13 mouse cellular contexts compared by ENCODE assay signal in the genomic region with DNA sequence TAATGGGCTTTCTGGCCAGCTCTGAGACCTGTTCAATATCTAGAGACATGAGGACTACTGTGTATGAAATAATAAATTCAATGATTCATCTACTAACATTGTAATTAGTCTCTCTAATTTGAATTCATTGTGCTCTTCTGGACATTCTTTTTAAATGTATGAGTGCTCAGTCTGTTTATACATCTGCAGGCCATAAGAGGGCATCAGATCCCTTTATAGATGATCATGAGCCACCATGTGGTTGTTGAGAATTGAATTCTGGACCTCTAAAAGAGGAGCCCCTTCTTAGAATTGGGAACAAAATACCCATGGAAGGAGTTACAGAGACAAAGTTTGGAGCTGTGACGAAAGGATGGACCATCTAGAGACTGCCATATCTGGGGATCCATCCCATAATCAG.
DNase-seq lines count a peak whose midpoint lies in the region; ATAC-seq lines count a peak whose summit lies in the region.
"Had no signal": no experiment of that assay in that cellular context is flagged by ENCODE, and none has a peak within 500 bp of the region (broad histone marks: within the 10 kb centered on the region; RNA-seq: fewer than 3 reads in every experiment).

No protein-coding gene starts in this region.

- H3K27ac ChIP-seq in forebrain, embryonic 13.5 days = no peak overlapping the region
- no peak overlapping the region for H3K27ac ChIP-seq in forebrain, embryonic 10.5 days
- H3K27ac ChIP-seq: embryonic facial prominence, embryonic 13.5 days; midbrain, embryonic 12.5 days had no signal

- DNase-seq in forebrain, embryonic 10.5 days (ENCODE audit: extremely low spot score, low spot score) = no peak
- DNase-seq in lung, postnatal 10 days = peak; percentile 5
- DNase-seq in lung, postnatal 25 days (ENCODE audit: low spot score) = no peak
- peak; percentile 4 for DNase-seq in brain, embryonic 18.5 days (ENCODE audit: low read depth, low spot score)
- peak; percentile 47 for DNase-seq in retina, postnatal 1 day
- DNase-seq in spleen, postnatal 36 days (ENCODE audit: low spot score in 2 of 2) = no peak
- no peak for DNase-seq in adrenal gland, adult 8-10 months
- DNase-seq: adrenal gland, postnatal 14 days; right cerebral cortex, adult 18-20 months had no signal

- H3K27me3 ChIP-seq in forebrain, embryonic 13.5 days = no peaks in the 10 kb centered on the region
- no peaks in the 10 kb centered on the region for H3K27me3 ChIP-seq in forebrain, embryonic 10.5 days (ENCODE audit: poor library complexity, severe bottlenecking)
- H3K27me3 ChIP-seq: embryonic facial prominence, embryonic 13.5 days; midbrain, embryonic 12.5 days had no signal

- no peaks in the 10 kb centered on the region for H3K36me3 ChIP-seq in forebrain, embryonic 13.5 days (ENCODE audit: poor library complexity, severe bottlenecking)
- no peaks in the 10 kb centered on the region for H3K36me3 ChIP-seq in forebrain, embryonic 10.5 days (replicated peaks)
- H3K36me3 ChIP-seq: embryonic facial prominence, embryonic 13.5 days; midbrain, embryonic 12.5 days had no signal

- no peak overlapping the region for H3K4me2 ChIP-seq in forebrain, embryonic 13.5 days
- H3K4me2 ChIP-seq: embryonic facial prominence, embryonic 13.5 days; liver, embryonic 11.5 days; midbrain, embryonic 12.5 days had no signal

- 59% methylated on average over 1 of the region's 1 CpGs for WGBS in forebrain, embryonic 13.5 days
- 62% methylated on average over 1 of the region's 1 CpGs for WGBS in forebrain, embryonic 10.5 days

- H3K9me3 ChIP-seq in forebrain, embryonic 13.5 days (replicated peaks) = no peaks in the 10 kb centered on the region
- H3K9me3 ChIP-seq in forebrain, embryonic 10.5 days = no peaks in the 10 kb centered on the region
- H3K9me3 ChIP-seq: embryonic facial prominence, embryonic 13.5 days; midbrain, embryonic 12.5 days had no signal

- H3K4me3 ChIP-seq in forebrain, embryonic 13.5 days = no peak overlapping the region
- no peak overlapping the region for H3K4me3 ChIP-seq in forebrain, embryonic 10.5 days
- H3K4me3 ChIP-seq: embryonic facial prominence, embryonic 13.5 days; midbrain, embryonic 12.5 days had no signal

- H3K9ac ChIP-seq in forebrain, embryonic 13.5 days = no peak overlapping the region
- H3K9ac ChIP-seq: embryonic facial prominence, embryonic 13.5 days; midbrain, embryonic 12.5 days had no signal

- H3K4me1 ChIP-seq in forebrain, embryonic 13.5 days = no peaks in the 10 kb centered on the region
- H3K4me1 ChIP-seq in forebrain, embryonic 10.5 days = no peaks in the 10 kb centered on the region
- H3K4me1 ChIP-seq: embryonic facial prominence, embryonic 13.5 days; midbrain, embryonic 12.5 days had no signal

- ATAC-seq in forebrain, embryonic 13.5 days = peak; percentile 65; the same call in 1 of the 2 replicates

Comparison
In these comparisons a context has a peak if more than half of its experiments do, and no peak if none do; other contexts are left out.
1. DNase-seq: peak in lung, postnatal 10 days (single experiment), brain, embryonic 18.5 days (single experiment) and retina, postnatal 1 day (single experiment); none in forebrain, embryonic 10.5 days (single experiment), lung, postnatal 25 days (single experiment), spleen, postnatal 36 days (0 of 2) and adrenal gland, adult 8-10 months (single experiment).